Mouse (Mus musculus) spleen, adult 18-20 months (tissue): Measurements from ENCODE around the gene Ephb4.
A peak's percentile ranks its signal among the peaks of the same experiment; 100 is the strongest.

Source experiments
- DNase-seq, 2 experiments: peaks; one replicate each; pipeline ENCODE4 v3.0.0; 2022; ENCODE audit warnings: mixed read lengths in 2 of 2

Ephb4 gene

DNA sequence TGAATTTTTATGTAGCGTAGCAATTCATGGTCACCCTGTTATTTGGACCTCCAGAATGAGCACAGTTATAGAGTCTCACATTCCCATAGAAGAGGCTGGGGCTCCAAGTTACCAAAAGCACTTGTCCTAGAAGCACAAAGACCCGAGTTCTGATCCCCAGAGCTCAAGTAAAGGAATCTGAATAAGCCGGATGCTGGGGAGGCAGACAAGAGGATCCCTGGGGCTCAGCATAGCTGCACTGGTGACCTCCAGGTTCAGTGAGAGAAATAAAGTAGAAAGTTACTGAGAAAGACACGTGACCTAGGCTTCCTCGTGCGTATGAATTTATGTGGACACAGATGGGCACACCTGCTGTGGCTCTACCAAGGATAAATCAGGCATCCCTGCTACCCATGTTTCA is 14.8 kb upstream of the Ephb4 start:
- DNase-seq, result no peak

DNA sequence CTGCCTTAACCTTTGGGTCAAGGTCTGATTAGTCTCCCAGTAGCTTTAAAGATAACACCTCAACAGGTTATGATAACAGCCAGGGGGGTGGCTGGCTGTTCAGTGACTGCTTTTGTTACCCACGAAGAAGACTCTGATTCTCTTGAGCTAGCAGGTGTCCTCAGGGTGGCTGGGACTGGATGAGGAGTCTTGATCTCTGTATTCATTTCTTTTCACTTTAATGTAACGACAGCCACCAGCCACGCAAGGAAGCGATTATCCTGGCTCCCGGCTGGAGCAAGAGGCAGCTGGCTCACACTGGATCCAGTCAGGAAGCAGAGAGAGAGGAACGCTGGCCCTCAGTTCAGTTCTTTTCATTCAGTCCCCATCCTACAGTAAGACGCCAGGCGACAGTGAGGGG is 12.7 kb upstream of the Ephb4 start:
- no peak for DNase-seq

DNA sequence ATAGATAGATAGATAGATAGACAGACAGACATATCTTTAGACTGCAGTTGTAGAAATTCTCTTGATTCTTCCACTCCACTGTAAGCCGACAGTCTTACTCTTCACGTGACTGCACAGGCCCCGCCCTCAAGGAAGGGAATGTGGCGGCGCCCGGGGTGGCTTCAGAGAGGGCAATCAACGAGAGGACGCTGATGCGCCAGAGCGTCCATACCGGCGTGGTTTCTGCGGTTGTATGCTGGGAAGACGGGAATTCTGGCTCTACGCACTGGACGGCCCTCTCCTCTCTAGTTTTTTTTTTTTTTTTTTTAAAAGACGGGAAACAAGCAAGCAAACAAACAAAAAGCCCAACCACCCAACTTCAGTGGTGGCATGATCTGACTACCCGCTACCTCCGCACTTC is 11.7 kb upstream of the Ephb4 start:
- peak; percentile 75 to 83 for DNase-seq

DNA sequence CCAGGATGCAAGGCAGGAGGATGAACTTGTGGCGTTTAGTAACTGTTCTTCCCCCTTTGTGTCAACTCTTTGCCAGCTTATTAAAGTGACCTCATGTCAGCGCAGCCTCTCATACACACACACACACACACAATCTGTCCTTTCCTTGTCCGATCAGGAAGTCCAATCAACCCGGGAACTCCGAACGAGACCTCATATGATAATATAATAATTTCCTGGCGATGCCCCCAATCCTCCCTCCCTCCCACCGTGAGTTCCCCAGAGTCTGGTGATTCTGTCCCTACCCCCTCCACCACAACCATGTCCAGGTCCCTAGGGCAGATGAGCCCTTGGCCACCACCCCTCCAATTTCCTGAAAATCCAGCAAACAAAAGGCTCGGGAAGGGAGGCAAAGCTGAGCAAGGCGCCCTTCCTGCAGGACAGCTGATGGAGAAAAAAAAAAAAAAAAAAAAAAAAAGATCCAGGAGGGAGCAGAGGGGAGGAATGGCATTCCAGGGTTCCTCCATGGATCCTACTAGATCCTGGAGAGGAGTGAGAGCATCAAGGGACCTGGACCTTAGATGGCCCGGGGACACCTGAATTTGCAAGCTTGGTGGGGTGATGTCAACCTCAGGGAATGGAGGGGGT is 11.1 kb upstream of the Ephb4 start:
- no peak for DNase-seq

DNA sequence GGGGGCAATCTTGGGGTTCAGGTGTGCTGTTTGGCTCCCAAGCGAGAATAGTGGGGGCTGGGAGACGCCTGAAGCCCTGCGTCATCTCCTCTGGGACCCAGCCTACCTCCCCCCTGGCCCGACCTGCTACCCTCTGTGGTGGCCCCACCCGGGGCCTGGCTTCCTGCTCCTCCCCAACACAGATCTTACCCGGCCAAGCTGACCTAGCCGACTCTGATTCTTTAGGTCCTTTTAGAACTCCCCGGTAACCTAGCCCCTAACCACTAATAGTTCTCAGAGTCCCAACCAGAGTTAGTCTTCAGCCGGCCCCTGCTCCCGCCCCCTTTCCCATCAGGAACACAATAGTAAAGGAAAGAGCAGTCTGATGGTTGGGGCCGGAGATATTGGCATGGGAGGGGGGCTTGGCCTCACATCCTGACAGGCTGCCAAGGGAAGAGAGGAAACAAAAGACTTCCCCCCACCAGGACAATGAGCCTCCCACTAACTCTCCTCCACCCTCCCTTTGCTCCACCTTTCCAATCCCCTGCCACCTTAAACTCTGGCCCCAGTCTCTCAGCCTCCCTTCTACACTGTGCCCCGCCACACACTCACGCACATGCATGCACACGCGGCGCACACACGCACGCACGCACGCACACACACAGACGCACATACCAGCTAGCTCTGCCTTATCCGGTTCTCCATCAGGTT is 10.5 kb upstream of the Ephb4 start:
- DNase-seq, result no peak

DNA sequence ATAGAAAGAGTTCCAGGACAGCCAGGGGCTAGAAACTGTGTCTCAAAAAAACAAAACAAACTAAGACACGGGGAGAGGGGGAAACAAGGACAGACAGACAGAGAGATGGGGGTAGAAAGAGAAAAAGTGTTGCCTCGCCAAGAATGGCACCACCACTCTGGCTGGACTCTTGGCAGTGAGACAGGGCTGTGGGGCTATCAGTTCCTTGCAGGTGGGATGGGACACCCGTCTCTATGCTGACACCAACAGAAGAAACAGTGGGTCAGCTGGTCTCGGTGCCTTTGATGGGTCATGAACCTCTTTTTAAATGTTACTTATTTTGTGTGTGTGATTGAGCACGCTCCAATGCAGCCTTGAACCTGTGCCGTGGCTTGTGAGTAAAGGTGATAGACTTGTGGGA is 9.7 kb upstream of the Ephb4 start:
- DNase-seq, result no peak

DNA sequence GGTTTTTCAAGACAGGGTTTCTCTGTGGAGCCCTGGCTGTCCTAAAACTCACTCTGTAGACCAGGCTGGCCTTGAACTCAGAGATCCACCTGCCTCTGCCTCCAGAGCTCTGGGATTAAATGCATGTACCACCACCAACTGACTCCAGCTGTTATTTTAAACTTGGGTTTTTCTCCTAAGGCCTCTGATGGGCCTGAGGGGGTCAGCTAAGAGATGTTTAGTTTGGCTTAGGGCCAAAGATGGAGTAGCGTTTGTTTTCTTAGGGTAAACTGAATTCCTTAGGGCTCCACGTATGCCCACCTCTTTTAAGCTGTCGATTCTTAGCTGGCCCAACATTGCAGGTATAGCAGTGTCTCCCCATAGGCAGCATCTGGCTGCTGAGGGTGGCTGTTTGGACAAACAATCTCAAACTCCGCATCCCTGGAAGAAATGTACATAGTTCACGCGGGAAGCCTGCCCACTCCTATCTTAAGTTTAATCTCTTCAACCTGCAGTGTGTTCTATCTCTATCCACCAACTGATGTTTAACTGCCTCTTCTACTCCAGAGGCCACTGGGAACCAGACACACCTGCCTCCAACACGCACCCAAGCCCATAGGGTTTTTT is 7.4 kb upstream of the Ephb4 start:
- no peak for DNase-seq

DNA sequence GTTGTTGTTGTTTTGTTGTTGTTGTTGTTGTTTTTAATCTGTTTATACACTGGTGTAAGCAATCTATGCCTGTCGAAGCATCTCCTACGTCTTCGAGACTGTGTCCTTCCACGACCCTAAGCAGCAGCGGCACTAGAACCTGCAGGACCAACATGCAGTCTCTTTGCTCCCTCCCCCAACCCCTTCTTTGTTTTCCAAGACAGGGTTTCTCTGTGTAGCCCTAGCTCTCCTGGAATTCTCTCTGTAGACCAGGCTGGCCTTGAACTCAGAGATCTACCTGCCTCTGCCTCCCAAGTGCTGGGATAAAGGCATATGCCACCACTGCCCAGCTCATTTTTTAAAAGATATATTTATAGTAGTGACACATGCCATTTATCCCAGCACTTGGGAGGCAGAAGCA is 6.5 kb upstream of the Ephb4 start:
- DNase-seq, result no peak

DNA sequence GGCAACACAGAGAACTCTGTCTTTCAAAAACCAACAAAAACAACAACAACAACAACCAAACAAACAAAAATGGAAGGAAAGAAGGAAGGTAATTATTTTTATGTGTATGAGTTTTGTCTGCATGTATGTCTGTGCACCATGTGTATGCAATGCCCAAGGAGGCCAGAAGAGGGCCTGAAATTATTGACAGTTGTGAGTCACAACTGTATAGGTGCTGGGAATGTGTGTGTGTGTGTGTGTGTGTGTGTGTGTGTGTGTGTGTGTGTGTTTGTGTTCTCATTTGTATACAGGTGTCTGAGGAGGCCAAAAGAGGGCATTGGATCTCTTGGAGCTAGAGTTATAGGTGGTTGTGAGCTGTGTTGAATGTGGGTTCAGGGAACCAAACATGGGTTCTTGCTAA is 6.0 kb upstream of the Ephb4 start:
- no peak for DNase-seq

DNA sequence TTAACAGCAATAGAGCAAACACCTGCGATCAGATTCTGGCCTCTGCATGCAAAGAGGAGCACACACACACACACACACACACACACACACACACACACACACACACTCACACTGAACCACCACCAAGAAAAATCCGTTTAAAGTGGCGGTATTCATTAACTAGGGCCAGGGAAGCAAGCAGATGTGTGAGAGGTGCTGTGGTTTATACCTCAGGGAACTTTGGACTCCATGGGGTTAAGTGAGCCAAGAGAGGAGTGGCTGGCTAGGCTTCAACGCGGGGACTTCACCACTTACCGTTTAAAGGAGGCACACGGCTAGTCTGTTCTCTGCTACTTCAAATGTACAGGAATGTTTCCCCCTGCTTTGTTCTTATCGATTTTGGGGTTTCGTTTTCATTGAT is 4.1 kb upstream of the Ephb4 start:
- DNase-seq, result no peak

DNA sequence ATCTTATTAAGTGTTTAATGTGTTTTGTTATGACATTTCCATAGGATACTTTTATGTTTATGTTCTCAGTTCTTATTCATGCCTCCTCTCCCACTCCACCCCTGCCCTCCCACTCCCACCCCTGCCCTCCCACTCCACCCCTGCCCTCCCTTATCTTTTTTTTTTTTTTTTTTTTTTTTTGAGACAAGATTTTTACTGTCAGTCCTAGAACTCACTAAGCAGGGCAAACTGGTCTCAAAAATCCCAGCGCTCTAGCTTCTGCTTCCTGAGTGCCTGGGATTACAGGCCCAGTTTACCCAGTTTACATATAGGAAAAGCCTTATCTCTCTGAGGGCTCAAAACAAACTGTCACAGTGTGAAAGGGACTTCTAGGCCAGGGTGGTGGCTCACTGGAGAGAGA is 3.5 kb upstream of the Ephb4 start:
- DNase-seq, result no peak

DNA sequence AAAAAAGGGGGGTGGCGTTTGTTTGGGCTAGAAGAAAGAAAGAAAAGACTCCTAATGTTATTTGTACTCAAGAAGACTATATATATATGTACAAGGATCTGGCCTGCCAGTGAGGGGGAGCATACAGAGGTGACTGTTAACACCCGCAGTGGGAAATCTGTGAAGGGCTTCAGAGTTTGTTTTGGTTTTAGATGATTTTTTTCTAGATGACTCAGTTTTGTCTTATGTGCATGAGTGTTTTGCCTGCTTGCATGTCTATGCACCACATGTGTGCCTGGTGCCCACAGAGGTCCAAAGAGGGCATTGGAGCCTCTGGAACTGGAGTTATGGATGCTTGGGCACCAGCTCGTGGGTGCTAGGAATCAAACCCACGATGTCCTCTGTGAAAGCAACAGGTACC is 2.9 kb upstream of the Ephb4 start:
- DNase-seq, result no peak

DNA sequence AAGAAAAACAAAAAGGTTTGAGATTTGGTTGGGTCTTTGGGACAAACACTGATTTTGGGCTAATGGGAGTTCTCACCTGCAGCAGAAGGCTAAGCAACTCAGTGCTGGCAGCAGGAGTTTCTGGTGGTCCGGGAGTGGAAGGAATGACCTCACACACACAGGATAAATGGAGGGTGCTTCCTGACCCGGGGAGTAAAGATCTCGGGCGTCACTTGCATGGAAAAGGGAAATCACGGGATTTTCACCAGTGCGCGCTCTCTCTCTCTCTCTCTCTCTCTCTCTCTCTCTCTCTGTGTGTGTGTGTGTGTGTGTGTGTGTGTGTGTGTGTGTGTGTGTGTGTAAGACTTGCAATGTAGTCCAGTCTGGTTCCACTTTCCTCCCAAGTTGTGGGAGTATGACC is 2.1 kb upstream of the Ephb4 start:
- no peak for DNase-seq

DNA sequence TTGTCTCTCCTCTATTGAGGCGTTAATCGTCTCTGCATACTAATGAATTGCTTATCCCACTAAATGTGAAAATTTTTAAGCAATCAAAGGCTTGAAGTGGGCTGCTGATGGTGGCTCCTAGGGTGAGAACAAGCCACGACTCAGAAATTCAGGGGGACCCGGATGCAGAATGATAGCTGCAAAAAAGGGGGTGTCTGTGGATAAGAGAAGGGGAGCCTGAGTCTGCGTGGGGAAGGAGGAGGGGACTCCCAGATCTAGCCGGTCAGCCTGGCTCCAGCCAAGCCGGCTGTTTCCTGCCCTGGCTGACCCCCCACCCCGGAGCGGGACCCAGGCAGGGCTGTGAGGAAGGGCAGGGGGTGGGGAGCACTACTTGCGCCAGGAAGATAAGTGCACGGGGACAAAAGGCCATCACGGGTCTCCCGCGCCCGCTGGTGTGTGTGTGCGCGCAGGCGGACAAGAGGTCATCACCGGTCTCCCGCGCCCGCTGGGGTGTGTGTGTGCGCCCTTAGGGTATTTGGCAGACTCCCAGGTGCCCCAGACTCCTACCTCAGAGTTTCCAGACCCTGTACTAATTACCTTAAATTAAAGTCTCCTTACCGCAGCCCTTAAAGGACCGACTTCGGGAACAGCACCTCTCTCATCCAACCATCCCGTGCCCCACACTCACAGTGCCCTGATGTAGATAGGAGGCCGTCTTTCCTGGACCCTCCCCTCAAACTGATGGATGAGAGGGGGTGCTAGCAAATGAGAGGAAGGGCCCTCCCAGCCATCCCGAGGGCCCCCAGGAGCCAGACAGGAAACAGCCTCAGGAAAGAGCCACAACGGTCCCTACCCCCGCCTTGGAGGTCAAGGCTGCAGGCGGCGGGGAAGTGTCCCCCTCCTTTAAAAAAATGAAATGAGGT is 1.2 kb upstream of the Ephb4 start:
- no peak for DNase-seq

DNA sequence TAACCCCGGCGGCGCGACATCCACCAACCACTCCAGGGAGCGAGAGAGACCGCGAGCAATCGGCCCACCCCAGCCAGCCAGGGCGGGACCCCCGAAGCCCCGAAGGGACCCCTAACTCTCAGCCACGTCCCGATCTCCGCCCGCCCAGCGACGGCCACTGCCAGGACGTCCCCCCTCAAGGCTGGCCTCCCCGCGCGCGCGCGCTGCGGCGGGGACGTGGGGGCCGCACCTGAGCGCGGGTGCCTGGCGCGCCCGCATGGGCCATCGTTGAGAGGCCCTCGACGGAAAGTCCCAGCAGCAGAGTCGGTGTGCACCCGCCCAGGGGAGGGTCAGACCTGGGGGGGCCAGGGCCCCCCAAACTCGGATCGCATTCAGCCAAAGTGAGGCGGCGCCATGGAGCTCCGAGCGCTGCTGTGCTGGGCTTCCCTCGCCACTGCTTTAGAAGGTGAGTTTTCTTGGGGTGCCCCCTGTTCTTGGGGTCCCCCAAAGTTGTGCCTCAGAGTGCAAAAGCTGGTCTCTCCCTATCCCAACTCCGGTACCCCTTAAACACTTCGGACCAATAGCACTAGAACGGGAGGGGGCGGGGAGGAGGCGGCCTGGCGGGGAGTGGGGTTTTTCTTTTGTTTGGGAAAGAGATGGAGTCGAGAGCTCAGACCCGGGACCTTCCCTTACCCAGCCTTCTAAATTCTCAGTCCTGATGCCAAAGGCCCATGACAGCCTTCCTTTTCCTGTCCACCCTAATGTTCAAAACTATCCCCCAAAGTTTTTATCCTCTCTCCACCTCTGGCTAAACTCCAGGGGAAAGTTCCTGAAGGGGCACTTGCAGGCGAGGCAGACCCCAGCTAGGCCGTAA is 522 bp downstream of the Ephb4 start:
- no peak for DNase-seq

DNA sequence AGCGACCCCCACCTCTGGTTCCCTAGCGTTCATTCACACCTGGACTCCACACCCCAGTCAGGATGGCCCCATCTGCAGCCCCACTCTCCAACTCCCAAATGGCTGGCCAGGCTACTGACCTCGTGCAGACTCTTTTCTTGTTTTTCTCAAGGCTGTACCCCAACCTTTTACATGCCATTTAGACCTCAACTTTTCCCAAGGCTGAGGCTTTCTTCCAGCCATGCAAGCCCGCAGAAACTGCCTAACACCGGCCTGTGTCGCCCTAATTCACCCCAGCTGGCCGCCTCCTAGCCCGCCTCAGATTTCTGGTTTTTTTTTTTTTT is 1.1 kb downstream of the Ephb4 start:
- no peak for DNase-seq

DNA sequence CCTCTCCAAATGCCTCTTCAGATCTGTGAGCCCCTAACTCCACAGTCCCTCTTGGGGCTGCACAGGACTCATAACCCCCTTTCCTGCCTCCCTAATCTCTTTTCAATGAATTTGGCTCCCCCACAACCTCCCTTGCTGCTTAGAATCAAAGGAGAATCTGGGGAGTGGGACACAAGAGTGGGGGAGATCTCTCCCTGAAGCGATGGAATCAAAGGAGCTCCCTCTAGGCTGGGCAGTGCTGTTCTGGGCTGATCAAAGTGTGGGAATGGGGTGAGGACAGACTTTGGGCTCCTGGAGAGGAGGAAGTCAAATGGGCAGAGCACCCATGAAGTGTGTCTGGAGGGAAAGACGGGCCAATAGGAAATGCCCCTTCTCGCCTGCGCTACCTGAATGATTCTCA is 1.5 kb downstream of the Ephb4 start:
- DNase-seq, result no peak

DNA sequence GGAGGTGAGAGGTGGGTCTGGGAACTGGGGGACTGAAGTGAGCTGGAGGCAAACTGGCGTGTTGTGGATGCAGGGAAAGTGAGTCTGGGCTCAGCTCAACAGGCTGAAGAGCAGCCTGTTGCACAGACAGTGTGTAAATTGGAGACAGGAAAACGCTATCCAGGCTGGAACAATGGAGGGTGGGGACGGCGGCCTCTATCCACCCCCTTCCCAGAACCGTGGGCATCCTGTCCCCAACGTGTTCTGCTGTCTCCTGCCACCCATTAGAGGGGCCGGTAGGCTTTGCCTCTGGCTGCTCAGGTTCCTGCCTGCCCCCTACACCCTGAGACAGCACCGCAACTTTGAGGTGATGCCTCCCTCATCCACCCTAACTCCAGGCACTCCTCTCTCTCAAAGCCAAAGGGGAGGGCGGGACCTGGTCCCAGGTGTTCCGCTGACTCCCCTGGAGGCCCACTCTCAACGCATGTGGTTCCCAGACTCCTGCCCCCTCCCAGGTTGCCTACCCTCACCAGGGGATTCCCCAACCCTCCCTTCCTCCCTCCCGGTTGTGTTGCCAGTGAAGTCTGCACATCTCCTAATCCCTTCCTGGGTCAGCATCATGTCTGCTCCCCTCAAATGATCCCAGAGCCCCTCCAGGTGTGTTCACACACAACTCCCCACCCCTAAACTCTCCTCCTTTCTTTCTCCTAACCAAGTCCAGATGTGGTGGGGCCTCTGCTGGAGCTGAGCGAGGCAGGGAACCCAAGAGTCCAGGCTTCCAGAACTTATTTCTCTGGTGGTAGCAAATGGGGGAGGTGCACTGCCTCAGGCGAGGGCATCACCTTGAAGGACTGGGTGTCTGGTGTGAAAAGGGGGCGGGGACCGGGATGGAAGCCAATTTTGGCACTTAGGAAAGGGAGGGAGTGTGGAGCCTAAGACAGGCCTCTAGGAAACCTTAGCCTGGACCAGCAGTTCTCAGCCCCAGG is 2.4 kb downstream of the Ephb4 start:
- DNase-seq, result no peak

DNA sequence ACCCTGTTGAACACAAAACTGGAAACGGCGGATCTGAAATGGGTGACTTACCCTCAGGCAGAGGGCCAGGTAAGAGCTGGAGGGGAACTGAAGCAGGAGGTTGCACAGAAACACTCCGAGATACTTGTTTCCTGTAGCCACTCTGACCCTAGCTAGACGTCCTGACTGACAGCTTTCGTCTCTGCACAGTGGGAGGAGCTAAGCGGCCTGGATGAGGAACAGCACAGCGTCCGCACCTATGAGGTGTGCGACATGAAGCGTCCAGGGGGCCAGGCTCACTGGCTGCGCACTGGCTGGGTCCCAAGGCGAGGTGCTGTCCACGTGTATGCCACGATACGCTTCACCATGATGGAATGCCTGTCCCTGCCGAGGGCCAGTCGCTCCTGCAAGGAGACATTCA is 4.2 kb downstream of the Ephb4 start:
- DNase-seq, result no peak

DNA sequence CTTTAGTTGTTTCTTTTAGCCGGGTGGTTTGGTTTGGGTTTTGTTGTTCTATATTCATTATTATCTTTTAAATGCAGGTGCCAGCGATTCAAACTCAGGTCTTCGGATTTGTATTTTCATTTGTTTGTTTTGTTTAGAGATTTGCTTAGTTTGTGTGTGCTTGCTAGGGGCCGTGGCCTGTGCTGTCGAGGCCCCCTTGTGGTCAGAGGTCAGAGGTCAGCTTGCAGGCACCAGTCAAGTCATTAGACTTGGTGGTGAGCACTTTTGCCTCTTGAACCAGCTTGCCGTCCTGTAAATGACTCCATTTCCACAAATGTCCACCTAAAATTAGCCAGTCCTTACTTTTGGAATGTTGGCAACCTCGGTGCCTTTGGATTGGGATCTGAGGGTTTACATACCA is 8.5 kb downstream of the Ephb4 start:
- no peak for DNase-seq

DNA sequence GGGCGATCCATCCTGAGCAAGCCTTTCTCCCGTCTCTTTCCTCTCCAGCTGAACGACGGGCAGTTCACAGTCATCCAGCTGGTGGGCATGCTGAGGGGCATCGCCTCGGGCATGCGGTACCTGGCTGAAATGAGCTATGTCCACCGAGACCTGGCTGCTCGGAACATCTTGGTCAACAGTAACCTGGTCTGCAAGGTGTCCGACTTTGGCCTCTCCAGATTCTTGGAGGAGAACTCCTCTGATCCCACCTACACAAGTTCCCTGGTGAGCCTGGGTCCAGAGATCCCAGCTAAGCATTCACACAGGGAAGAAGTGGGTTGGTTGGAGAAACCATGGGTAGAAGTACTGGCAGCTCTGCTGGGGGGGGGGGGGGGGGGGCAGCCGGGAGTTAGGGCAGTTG is 19.8 kb downstream of the Ephb4 start:
- DNase-seq, result no peak
